Mouse (Mus musculus) forebrain, embryonic 13.5 days (tissue): ENCODE results near the gene Rhou. TPM values are rescaled to one million over a fixed set of nuclear protein-coding genes. Genes with fewer than 3 reads are reported as not detected.
A peak's percentile ranks its signal among the peaks of the same experiment; 100 is the strongest.
"Not testable (repeated sequence)": the region's sequence is repeated elsewhere in the genome, so short reads cannot be mapped to it uniquely, and the experiment has no call there.

ENCODE experiments used
- ATAC-seq: fragments of 200-750 bp; cut with Nextera tagmentation; 2 replicates; pipeline ENCODE4 v1.8.0; 2017
- H3K27ac ChIP-seq: fragments of 300-500 bp; sonication (generic); 2 replicates; pipeline ENCODE4 v1.5.1; 2015; ENCODE audit warnings: inconsistent platforms, mild to moderate bottlenecking, moderate library complexity
- H3K27me3 ChIP-seq: fragments of 300-500 bp; sonication (generic); 2 replicates; pipeline ENCODE4 v1.6.1; 2015; ENCODE audit warnings: mild to moderate bottlenecking, inconsistent platforms
- H3K36me3 ChIP-seq: fragments of 300-500 bp; sonication (generic); 2 replicates; pipeline ENCODE4 v1.6.1; 2015; ENCODE audit warnings: mild to moderate bottlenecking, inconsistent platforms; ENCODE audit not compliant: poor library complexity, severe bottlenecking
- H3K4me1 ChIP-seq: fragments of 300-500 bp; sonication (generic); 2 replicates; pipeline ENCODE4 v1.6.1; 2015; ENCODE audit warnings: inconsistent platforms
- H3K4me2 ChIP-seq: fragments of 300-500 bp; sonication (generic); 2 replicates; pipeline ENCODE4 v1.6.1; 2015; ENCODE audit warnings: inconsistent platforms, mild to moderate bottlenecking, moderate library complexity
- H3K4me3 ChIP-seq: fragments of 300-500 bp; sonication (generic); 2 replicates; pipeline ENCODE4 v1.5.1; 2015; ENCODE audit warnings: mild to moderate bottlenecking, inconsistent platforms
- H3K9ac ChIP-seq: fragments of 300-500 bp; sonication (generic); 2 replicates; pipeline ENCODE4 v1.6.1; 2015; ENCODE audit warnings: mild to moderate bottlenecking, inconsistent platforms
- H3K9me3 ChIP-seq: fragments of 300-500 bp; sonication (generic); replicated peaks from 2 replicates; pipeline ENCODE4 v1.6.1; 2016; ENCODE audit warnings: inconsistent platforms
- WGBS: fragments of 180-500 bp; shearing (Covaris S2); methylation state at CpG from one replicate; pipeline ENCODE4 v1.1.7; 2015; 5-methylcytosine and 5-hydroxymethylcytosine counted together
- polyA plus RNA-seq: library from polyadenylated mRNA; unstranded; fragments of >200 nt; fragmentation: Nextera tagmentation; extraction: Ambion mirVana; gene quantifications from 2 replicates; pipeline ENCODE4 v1.2.1, GENCODE M21; 2015

Rhou gene
- 8.3 and 8.9 TPM in 2 replicates for polyA plus RNA-seq

DNA sequence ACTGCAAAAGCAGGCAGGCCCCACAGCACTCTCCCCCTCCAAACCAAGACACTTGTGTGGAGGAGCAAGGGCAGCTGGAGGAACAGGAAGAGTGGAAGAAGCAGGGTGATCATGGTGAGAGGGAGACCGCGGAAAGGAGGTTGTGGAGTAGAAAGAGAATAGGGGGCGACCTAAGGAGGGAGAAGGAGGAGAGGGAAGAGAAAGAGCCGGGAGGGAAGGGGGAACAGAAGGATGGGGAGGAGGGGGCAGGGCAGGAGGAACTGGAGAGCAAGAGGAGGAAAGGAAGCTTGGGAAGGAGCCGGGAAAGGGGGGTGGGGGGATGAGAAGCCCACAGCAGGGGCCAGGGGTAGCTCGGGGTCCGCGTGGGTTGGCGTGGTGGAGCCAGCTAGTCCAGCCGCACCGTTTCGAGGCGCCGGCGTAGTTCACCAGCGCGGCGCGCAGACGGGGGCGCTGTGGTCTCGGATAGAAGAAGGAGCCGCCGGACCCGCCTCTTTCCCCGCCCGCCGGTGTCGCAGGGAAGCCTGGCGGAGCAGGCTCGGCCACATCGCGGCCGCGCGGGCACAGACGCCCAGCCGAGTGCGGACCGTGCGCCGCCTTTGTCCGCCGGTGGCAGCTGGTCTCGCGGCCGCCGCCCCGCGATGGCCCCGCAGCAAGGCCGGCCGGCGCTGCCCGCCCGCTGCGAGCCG lies at the start of gene Rhou:
TSS of gene Rhou (plus strand) at position 622 of the 686 bp plus-strand sequence.
- Histone ChIP-seq H3K9ac (peak within 1 kb of the TSS; percentile 91), H3K9me3 (no peaks in the 10 kb centered on the region), H3K4me2 (peak within 1 kb of the TSS; percentile 69), H3K4me3 (peak within 1 kb of the TSS; percentile 74), H3K36me3 (peaks cover 25% of the 10 kb centered on the region), H3K27me3 (no peaks in the 10 kb centered on the region), H3K27ac (peak within 1 kb of the TSS; percentile 82), H3K4me1 (peaks cover 21% of the 10 kb centered on the region)
- ATAC-seq, result peak; percentile 92
- WGBS, result under 1% methylated on average over 41 of the region's 58 CpGs

DNA sequence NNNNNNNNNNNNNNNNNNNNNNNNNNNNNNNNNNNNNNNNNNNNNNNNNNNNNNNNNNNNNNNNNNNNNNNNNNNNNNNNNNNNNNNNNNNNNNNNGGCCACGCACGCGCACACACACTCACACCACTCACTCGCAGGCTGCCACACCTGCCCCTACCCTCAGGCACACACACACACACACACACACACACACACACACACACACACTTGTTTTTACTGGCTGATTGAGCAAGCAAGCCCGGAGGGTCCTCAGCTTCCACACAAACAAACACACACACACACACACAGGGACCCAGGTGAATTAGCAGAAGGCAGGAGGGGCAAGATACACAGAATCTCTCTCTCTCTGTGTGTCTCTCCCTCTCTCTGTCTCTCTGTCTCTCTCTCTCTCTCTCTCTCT lies 41.1 kb upstream of the Rhou start:
- H3K27me3 ChIP-seq, H3K4me2 ChIP-seq, H3K4me1 ChIP-seq, H3K9me3 ChIP-seq, ATAC-seq, H3K9ac ChIP-seq, H3K27ac ChIP-seq, H3K36me3 ChIP-seq, H3K4me3 ChIP-seq: not testable (repeated sequence)
- no CpG with 5 or more reads among the region's 5 CpGs for WGBS

DNA sequence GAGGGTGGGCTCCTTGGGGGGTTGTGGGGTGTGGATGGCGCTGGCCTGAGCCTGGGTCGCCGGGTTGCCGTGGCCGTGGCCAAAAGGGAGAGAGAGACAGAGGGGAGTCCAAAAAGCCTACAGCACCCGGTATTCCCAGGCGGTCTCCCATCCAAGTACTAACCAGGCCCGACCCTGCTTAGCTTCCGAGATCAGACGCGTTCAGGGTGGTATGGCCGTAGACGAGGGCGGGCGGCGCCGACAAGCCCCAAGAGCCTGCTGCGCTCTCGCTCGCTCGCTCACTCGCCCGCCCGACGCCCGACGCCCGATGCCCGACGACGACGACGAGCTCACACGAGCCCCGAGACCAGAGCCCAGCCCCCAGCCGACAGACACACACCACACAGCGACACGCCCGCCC lies 30.2 kb upstream of the Rhou start:
- H3K36me3 ChIP-seq, H3K27ac ChIP-seq, H3K4me2 ChIP-seq, H3K4me3 ChIP-seq, H3K9me3 ChIP-seq, ATAC-seq, H3K4me1 ChIP-seq, H3K9ac ChIP-seq: not testable (repeated sequence)
- peaks cover 36% of the 10 kb centered on the region for H3K27me3 ChIP-seq
- no CpG with 5 or more reads among the region's 39 CpGs for WGBS

DNA sequence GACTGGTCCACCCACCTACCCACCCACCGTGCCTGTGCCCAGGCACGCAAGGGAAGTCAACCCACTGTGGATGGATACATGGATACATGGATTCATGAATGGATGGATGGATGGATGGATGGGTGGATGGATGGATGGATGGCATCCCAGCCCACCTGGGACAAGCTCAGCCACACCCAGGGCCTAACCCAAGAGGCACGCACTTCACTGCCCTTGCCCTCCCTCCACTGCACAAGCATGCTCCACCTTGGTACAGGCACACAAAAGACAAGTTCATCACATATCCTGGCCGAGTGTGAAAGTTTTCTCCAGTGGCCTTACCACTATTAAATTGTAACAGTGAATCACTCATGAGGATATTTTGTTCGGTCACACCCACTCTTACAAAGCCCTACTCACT lies 29.5 kb upstream of the Rhou start:
- H3K4me3 ChIP-seq, result no peak overlapping the region
- H3K9ac ChIP-seq, result no peak overlapping the region
- H3K27ac ChIP-seq, result no peak overlapping the region
- H3K27me3 ChIP-seq, result peaks cover 40% of the 10 kb centered on the region
- ATAC-seq, result no peak
- H3K4me2 ChIP-seq, result no peak overlapping the region
- H3K9me3 ChIP-seq, result no peaks in the 10 kb centered on the region
- no peaks in the 10 kb centered on the region for H3K36me3 ChIP-seq
- WGBS, result 62% methylated on average over 5 of the region's 5 CpGs
- H3K4me1 ChIP-seq, result peaks cover 8% of the 10 kb centered on the region; the same call in 1 of the 2 replicates

- Histone ChIP-seq H3K9me3 (no peaks in the 10 kb centered on the region), H3K27me3 (peaks cover 44% of the 10 kb centered on the region), H3K36me3 (no peaks in the 10 kb centered on the region), H3K4me1 (peaks cover 9% of the 10 kb centered on the region; the same call in 1 of the 2 replicates), H3K9ac (no peak overlapping the region), H3K4me3 (no peak overlapping the region), H3K27ac (no peak overlapping the region), H3K4me2 (no peak overlapping the region)
- no peak for ATAC-seq
- WGBS, result 45% methylated on average over 1 of the region's 1 CpGs
Observed at GRCm38 (mm10) chr8:123624702-123625101, 29.0 kb upstream of the Rhou start.

GRCm38 (mm10) chr8:123625717-123626116 lies 28.0 kb upstream of the Rhou start:
- Histone ChIP-seq H3K9me3 (no peaks in the 10 kb centered on the region), H3K27ac (no peak overlapping the region), H3K27me3 (peaks cover 47% of the 10 kb centered on the region), H3K4me1 (peaks cover 9% of the 10 kb centered on the region; the same call in 1 of the 2 replicates), H3K4me2 (no peak overlapping the region), H3K9ac (no peak overlapping the region), H3K4me3 (no peak overlapping the region), H3K36me3 (no peaks in the 10 kb centered on the region)
- ATAC-seq, result no peak
- WGBS, result 34% methylated on average over 2 of the region's 2 CpGs

- Histone ChIP-seq H3K4me2 (peak overlapping the region; percentile 67; the same call in 1 of the 2 replicates), H3K9ac (no peak overlapping the region), H3K4me3 (no peak overlapping the region), H3K27me3 (peaks cover 51% of the 10 kb centered on the region), H3K36me3 (no peaks in the 10 kb centered on the region), H3K4me1 (peaks cover 9% of the 10 kb centered on the region; the same call in 1 of the 2 replicates), H3K9me3 (no peaks in the 10 kb centered on the region), H3K27ac (no peak overlapping the region)
- ATAC-seq, result no peak
- WGBS, result 59% methylated on average over 6 of the region's 6 CpGs
Observed at GRCm38 (mm10) chr8:123627410-123628147, 26.1 kb upstream of the Rhou start.

- peak; percentile 36; the same call in 1 of the 2 replicates for ATAC-seq
- WGBS, result 2% methylated on average over 8 of the region's 8 CpGs
- no peaks in the 10 kb centered on the region for H3K36me3 ChIP-seq
- no peaks in the 10 kb centered on the region for H3K9me3 ChIP-seq
- peaks cover 9% of the 10 kb centered on the region; the same call in 1 of the 2 replicates for H3K4me1 ChIP-seq
- H3K4me3 ChIP-seq, result peak overlapping the region; percentile 37
- no peak overlapping the region for H3K27ac ChIP-seq
- H3K4me2 ChIP-seq, result peak overlapping the region; percentile 67
- H3K27me3 ChIP-seq, result peaks cover 51% of the 10 kb centered on the region
- H3K9ac ChIP-seq, result peak overlapping the region; percentile 43
Observed at GRCm38 (mm10) chr8:123628253-123628967, 25.3 kb upstream of the Rhou start.

- Histone ChIP-seq H3K9ac (peak overlapping the region; percentile 43), H3K27ac (no peak overlapping the region), H3K4me3 (peak overlapping the region; percentile 37), H3K27me3 (peaks cover 51% of the 10 kb centered on the region), H3K9me3 (no peaks in the 10 kb centered on the region), H3K4me1 (peaks cover 9% of the 10 kb centered on the region; the same call in 1 of the 2 replicates), H3K4me2 (peak overlapping the region; percentile 67), H3K36me3 (no peaks in the 10 kb centered on the region)
- 12% methylated on average over 19 of the region's 19 CpGs for WGBS
- peak; percentile 71 for ATAC-seq
Observed at GRCm38 (mm10) chr8:123628968-123629755, 24.6 kb upstream of the Rhou start.

DNA sequence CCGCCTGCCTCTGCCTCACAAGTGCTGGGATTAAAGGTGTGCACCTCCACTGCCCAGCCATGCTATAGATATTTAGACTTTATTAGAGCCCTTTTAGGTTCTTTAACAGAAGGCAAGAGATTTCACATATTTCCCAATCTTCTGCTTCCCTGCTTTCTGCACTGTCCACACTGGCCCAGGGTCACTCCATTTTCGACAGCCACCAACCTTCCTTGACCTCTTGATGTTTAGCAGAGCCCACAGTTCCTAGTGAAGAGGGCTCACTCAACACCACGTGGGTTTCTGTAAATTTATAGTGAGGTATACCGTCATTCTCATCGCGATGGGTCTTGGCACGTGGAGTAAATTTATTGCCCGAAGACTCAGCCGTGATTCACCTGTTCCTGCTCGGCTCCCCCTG lies 23.7 kb upstream of the Rhou start:
- H3K9ac ChIP-seq, result no peak overlapping the region
- peaks cover 44% of the 10 kb centered on the region for H3K27me3 ChIP-seq
- H3K27ac ChIP-seq, result no peak overlapping the region
- no peaks in the 10 kb centered on the region for H3K9me3 ChIP-seq
- 61% methylated on average over 9 of the region's 10 CpGs for WGBS
- peaks cover 9% of the 10 kb centered on the region; the same call in 1 of the 2 replicates for H3K4me1 ChIP-seq
- no peak for ATAC-seq
- no peaks in the 10 kb centered on the region for H3K36me3 ChIP-seq
- H3K4me3 ChIP-seq, result no peak overlapping the region
- H3K4me2 ChIP-seq, result peak overlapping the region; percentile 46

DNA sequence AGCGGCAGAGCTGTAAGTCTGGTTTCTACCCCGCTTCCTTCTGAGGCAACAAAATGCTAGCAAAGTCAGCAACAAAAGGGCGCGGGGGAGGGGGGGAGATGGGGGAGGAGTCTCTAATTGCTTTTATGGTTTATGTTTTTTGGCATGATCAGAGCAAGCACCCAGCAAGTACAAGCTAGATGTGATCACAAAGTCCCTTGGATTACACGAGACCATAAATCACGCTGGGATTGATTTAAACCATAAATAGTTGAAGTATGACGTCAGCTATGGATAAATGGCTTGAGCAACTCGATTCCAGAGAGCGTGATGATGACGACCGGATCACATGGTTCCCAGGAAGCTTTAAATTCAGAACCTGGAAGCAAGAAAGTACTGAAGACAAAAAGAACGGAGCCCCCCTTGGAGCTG lies 22.9 kb upstream of the Rhou start:
- peak overlapping the region; percentile 46 for H3K4me2 ChIP-seq
- no peaks in the 10 kb centered on the region for H3K9me3 ChIP-seq
- no peak overlapping the region for H3K27ac ChIP-seq
- peaks cover 38% of the 10 kb centered on the region for H3K27me3 ChIP-seq
- peaks cover 9% of the 10 kb centered on the region; the same call in 1 of the 2 replicates for H3K4me1 ChIP-seq
- H3K4me3 ChIP-seq, result peak overlapping the region; percentile 10
- no peak for ATAC-seq
- H3K36me3 ChIP-seq, result no peaks in the 10 kb centered on the region
- H3K9ac ChIP-seq, result no peak overlapping the region
- 27% methylated on average over 12 of the region's 12 CpGs for WGBS
